Mouse (Mus musculus): ENCODE data around the gene Cirbp.

Gene Cirbp

GRCm38 (mm10) chr10:80150226-80151210, 15.3 kb upstream of the Cirbp start:
- no peak for DNase-seq (ENCODE audit: low read depth)

GRCm38 (mm10) chr10:80151211-80152034, 14.4 kb upstream of the Cirbp start:
- no peak for DNase-seq (ENCODE audit: low read depth)

- DNase-seq (ENCODE audit: low read depth): no peak
Observed at GRCm38 (mm10) chr10:80152071-80152872, 13.5 kb upstream of the Cirbp start.

GRCm38 (mm10) chr10:80152873-80153260, 12.9 kb upstream of the Cirbp start:
- DNase-seq (ENCODE audit: low read depth): no peak

GRCm38 (mm10) chr10:80153713-80154112, 12.1 kb upstream of the Cirbp start:
- no peak for DNase-seq (ENCODE audit: low read depth)

GRCm38 (mm10) chr10:80154384-80154783, 11.4 kb upstream of the Cirbp start:
- DNase-seq (ENCODE audit: low read depth): no peak

GRCm38 (mm10) chr10:80155277-80155676, 10.5 kb upstream of the Cirbp start:
- no peak for DNase-seq (ENCODE audit: low read depth)

- no peak for DNase-seq (ENCODE audit: low read depth)
Observed at GRCm38 (mm10) chr10:80156002-80156751, 9.6 kb upstream of the Cirbp start.

GRCm38 (mm10) chr10:80156752-80157053, 9.1 kb upstream of the Cirbp start:
- DNase-seq (ENCODE audit: low read depth): no peak

- no peak for DNase-seq (ENCODE audit: low read depth)
Observed at GRCm38 (mm10) chr10:80157141-80157929, 8.4 kb upstream of the Cirbp start.

- no peak for DNase-seq (ENCODE audit: low read depth)
Observed at GRCm38 (mm10) chr10:80158307-80158986, 7.3 kb upstream of the Cirbp start.

- no peak for DNase-seq (ENCODE audit: low read depth)
Observed at GRCm38 (mm10) chr10:80159021-80159560, 6.7 kb upstream of the Cirbp start.

- peak; percentile 90 for DNase-seq (ENCODE audit: low read depth)
Observed at GRCm38 (mm10) chr10:80159561-80160454, 6.0 kb upstream of the Cirbp start.

GRCm38 (mm10) chr10:80160455-80161371, 5.1 kb upstream of the Cirbp start:
- DNase-seq (ENCODE audit: low read depth): no peak

GRCm38 (mm10) chr10:80161522-80162242, 4.1 kb upstream of the Cirbp start:
- no peak for DNase-seq (ENCODE audit: low read depth)

- no peak for DNase-seq (ENCODE audit: low read depth)
Observed at GRCm38 (mm10) chr10:80162243-80162608, 3.6 kb upstream of the Cirbp start.

- DNase-seq (ENCODE audit: low read depth): no peak
Observed at GRCm38 (mm10) chr10:80162716-80163299, 3.0 kb upstream of the Cirbp start.

Measured in fibroblast of lung, adult 2 months (primary cell).